Mouse (Mus musculus): ENCODE measurements around the gene Efna1.
A peak's percentile ranks its signal among the peaks of the same experiment; 100 is the strongest.

- TF ChIP-seq CTCF (IDR thresholded peaks at IDR 0.05; ENCODE audit: low read depth, low read length): peak; percentile 95
- TF ChIP-seq POLR2A (IDR thresholded peaks at IDR 0.05; ENCODE audit: extremely low read depth, insufficient read depth, low read length): 0 out of 2 replicates have a peak, but pooled peaks have one; percentile 25
Observed at GRCm38 (mm10) chr3:89246261-89247100, 34.5 kb downstream of the Efna1 start, which contains the start of gene Trim46.
